Mouse (Mus musculus) neural tube, embryonic 11.5 days (tissue): ENCODE results near the gene Snrnp70. TPM values are rescaled to one million over a fixed set of nuclear protein-coding genes. Genes with fewer than 3 reads are reported as not detected.

Experiments
- ATAC-seq: fragments of 200-750 bp; cut with Nextera tagmentation; 2 replicates; pipeline ENCODE4 v1.8.0; 2017; ENCODE audit warnings: moderate number of reproducible peaks, mild to moderate bottlenecking, moderate TSS enrichment, moderate library complexity; ENCODE audit not compliant: insufficient read depth, low FRiP score, low TSS enrichment
- DNase-seq: peaks from one replicate; pipeline ENCODE4 v3.0.0-alpha.2; 2015; ENCODE audit warnings: low spot score
- H3K27ac ChIP-seq: fragments of 300-500 bp; sonication (generic); 2 replicates; pipeline ENCODE4 v1.5.1; 2014; ENCODE audit warnings: low read depth, mild to moderate bottlenecking, low read length
- H3K27me3 ChIP-seq: fragments of 300-500 bp; sonication (generic); 2 replicates; pipeline ENCODE4 v1.6.1; 2014; ENCODE audit warnings: mild to moderate bottlenecking, low read length, mixed read lengths; ENCODE audit not compliant: control insufficient read depth, insufficient read depth
- H3K36me3 ChIP-seq: fragments of 300-500 bp; sonication (generic); 2 replicates; pipeline ENCODE4 v1.6.1; 2014; ENCODE audit warnings: mild to moderate bottlenecking, low read length, moderate library complexity, mixed read lengths; ENCODE audit not compliant: control insufficient read depth, insufficient read depth
- H3K4me1 ChIP-seq: fragments of 300-500 bp; sonication (generic); 2 replicates; pipeline ENCODE4 v1.6.1; 2014; ENCODE audit warnings: low read length, mixed read lengths; ENCODE audit not compliant: control insufficient read depth, insufficient read depth
- H3K4me2 ChIP-seq: fragments of 300-500 bp; sonication (generic); 2 replicates; pipeline ENCODE4 v1.6.1; 2014; ENCODE audit warnings: low read depth, mild to moderate bottlenecking, moderate library complexity
- H3K4me3 ChIP-seq: fragments of 300-500 bp; sonication (generic); 2 replicates; pipeline ENCODE4 v1.5.1; 2014; ENCODE audit warnings: low read depth, low read length
- H3K9ac ChIP-seq: fragments of 300-500 bp; sonication (generic); 2 replicates; pipeline ENCODE4 v1.6.1; 2014; ENCODE audit warnings: mild to moderate bottlenecking, low read length
- H3K9me3 ChIP-seq: fragments of 300-500 bp; sonication (generic); 2 replicates; pipeline ENCODE4 v1.6.1; 2016; ENCODE audit warnings: low read length; ENCODE audit not compliant: control insufficient read depth
- WGBS: fragments of 180-500 bp; shearing (Covaris S2); extraction: QIAGEN DNeasy Blood & Tissue Kit; methylation state at CpG from one replicate; pipeline ENCODE4 v1.1.7; 2014; 5-methylcytosine and 5-hydroxymethylcytosine counted together
- polyA plus RNA-seq: library from polyadenylated mRNA; unstranded; fragments of >200 nt; fragmentation: Nextera tagmentation; extraction: Ambion mirVana; gene quantifications from 2 replicates; pipeline ENCODE4 v1.2.1, GENCODE M21; 2014

Gene Snrnp70
- polyA plus RNA-seq, 1 experiment from 2014 or later: 66.4 TPM

GRCm38 (mm10) chr7:45331502-45331901, 64.0 kb downstream of the Snrnp70 start:
- Histone ChIP-seq H3K4me3 (no peak overlapping the region), H3K9ac (no peak overlapping the region), H3K36me3 (no peaks in the 10 kb centered on the region; the same call in 1 of the 2 replicates), H3K4me1 (peaks cover 11% of the 10 kb centered on the region), H3K4me2 (no peak overlapping the region), H3K9me3 (no peaks in the 10 kb centered on the region), H3K27ac (no peak overlapping the region), H3K27me3 (no peaks in the 10 kb centered on the region)
- DNase-seq (no peak), ATAC-seq (no peak)
- 83% methylated on average over 6 of the region's 6 CpGs for WGBS

DNA sequence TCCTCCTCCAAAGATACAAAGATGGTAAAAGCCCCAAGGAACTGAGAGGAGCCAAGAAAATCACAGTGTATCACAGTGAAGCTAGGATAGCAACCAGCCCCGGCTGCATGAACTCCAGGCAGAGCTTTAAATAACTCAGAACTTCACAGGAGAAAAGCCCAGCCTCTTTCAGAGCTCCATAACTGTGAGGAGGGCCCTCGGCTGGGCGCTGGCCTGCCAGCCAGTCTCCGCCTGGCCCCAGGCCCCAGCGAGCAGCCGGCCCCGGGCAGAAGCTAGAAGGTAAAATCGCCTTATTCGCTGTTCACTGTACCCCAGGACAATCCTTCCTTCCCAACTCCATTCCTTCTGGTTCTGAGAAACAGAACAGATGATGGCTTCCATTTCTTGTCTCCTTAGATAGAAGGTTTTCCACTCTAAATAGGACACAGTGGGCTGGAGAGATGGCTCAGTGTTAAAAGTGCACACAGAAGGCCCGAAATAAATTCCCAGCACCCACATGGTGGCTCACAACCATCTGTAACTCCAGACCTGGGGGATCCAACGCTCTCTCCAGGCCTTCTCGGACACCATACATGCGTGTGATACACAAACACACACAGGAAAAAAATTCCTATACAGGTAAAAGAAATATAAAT, 66.6 kb downstream of the Snrnp70 start:
- H3K27me3 ChIP-seq: no peaks in the 10 kb centered on the region
- WGBS: 74% methylated on average over 13 of the region's 13 CpGs
- no peak overlapping the region for H3K9ac ChIP-seq
- H3K36me3 ChIP-seq: no peaks in the 10 kb centered on the region; the same call in 1 of the 2 replicates
- H3K4me2 ChIP-seq: no peak overlapping the region
- peaks cover 7% of the 10 kb centered on the region; the same call in 1 of the 2 replicates for H3K4me1 ChIP-seq
- H3K9me3 ChIP-seq: no peaks in the 10 kb centered on the region
- no peak overlapping the region for H3K4me3 ChIP-seq
- DNase-seq (no peak), ATAC-seq (no peak)
- no peak overlapping the region for H3K27ac ChIP-seq

Other genes with a start within 250 kb of the Snrnp70 start
- gene Pih1d1, start 241.4 kb downstream of the Snrnp70 start, polyA plus RNA-seq: 98.4 and 108 TPM in 2 replicates
- gene Aldh16a1, start 241.2 kb downstream of the Snrnp70 start, polyA plus RNA-seq: 34.2 and 37.6 TPM in 2 replicates
- 2.3 and 3.6 TPM in 2 replicates for gene Slc17a7, start 231.8 kb downstream of the Snrnp70 start, polyA plus RNA-seq
- not detected in 2 replicates for gene Gfy, start 216.2 kb downstream of the Snrnp70 start, polyA plus RNA-seq
- gene Pth2, start 214.7 kb downstream of the Snrnp70 start, polyA plus RNA-seq: not detected in 2 replicates
- gene Ccdc155, start 190.8 kb downstream of the Snrnp70 start, polyA plus RNA-seq: 0.27 and 0.47 TPM in 2 replicates
- 3.1 and 5.2 TPM in 2 replicates for gene Dkkl1, start 183.6 kb downstream of the Snrnp70 start, polyA plus RNA-seq
- 247 and 252 TPM in 2 replicates for gene Tead2, start 180.0 kb downstream of the Snrnp70 start, polyA plus RNA-seq
- gene Cd37, start 156.6 kb downstream of the Snrnp70 start, polyA plus RNA-seq: 0.74 and 0.76 TPM in 2 replicates
- gene Slc6a16, start 154.7 kb downstream of the Snrnp70 start, polyA plus RNA-seq: 0.11 TPM in 1 of 2 replicates, not detected in the other
- not detected in 2 replicates for gene Slc6a21, start 118.2 kb downstream of the Snrnp70 start, polyA plus RNA-seq
- 6.5 and 8.6 TPM in 2 replicates for gene Trpm4, start 62.0 kb downstream of the Snrnp70 start, polyA plus RNA-seq
- 0.87 and 1.1 TPM in 2 replicates for gene Hrc, start 60.5 kb downstream of the Snrnp70 start, polyA plus RNA-seq
- gene Ppfia3, start 28.7 kb downstream of the Snrnp70 start, polyA plus RNA-seq: 11.9 and 12.1 TPM in 2 replicates
- gene Lin7b, start 25.2 kb downstream of the Snrnp70 start, polyA plus RNA-seq: 1.6 and 3.4 TPM in 2 replicates
- gene Kcna7, start 9.9 kb upstream of the Snrnp70 start, polyA plus RNA-seq: 0.20 TPM in 1 of 2 replicates, not detected in the other
- gene Ntf5, start 18.0 kb upstream of the Snrnp70 start, polyA plus RNA-seq: 1.2 and 1.6 TPM in 2 replicates
- gene Lhb, start 25.1 kb upstream of the Snrnp70 start, polyA plus RNA-seq: not detected in 2 replicates
- gene Gys1, start 39.1 kb upstream of the Snrnp70 start, polyA plus RNA-seq: 32.8 and 37.2 TPM in 2 replicates
- gene Ruvbl2, start 42.4 kb upstream of the Snrnp70 start, polyA plus RNA-seq: 165 and 172 TPM in 2 replicates
- gene Ftl1, start 64.1 kb upstream of the Snrnp70 start, polyA plus RNA-seq: 5,316 and 5,449 TPM in 2 replicates
- 193 and 206 TPM in 2 replicates for gene Bax, start 71.2 kb upstream of the Snrnp70 start, polyA plus RNA-seq
- 0.26 and 0.57 TPM in 2 replicates for gene Tulp2, start 86.1 kb upstream of the Snrnp70 start, polyA plus RNA-seq
- not detected in 2 replicates for gene Gm45808, start 91.1 kb upstream of the Snrnp70 start, polyA plus RNA-seq
- gene Dhdh, start 93.1 kb upstream of the Snrnp70 start, polyA plus RNA-seq: 2.8 and 2.9 TPM in 2 replicates
- 110 and 113 TPM in 2 replicates for gene Nucb1, start 114.7 kb upstream of the Snrnp70 start, polyA plus RNA-seq
- gene Ppp1r15a, start 130.5 kb upstream of the Snrnp70 start, polyA plus RNA-seq: 16.0 and 17.7 TPM in 2 replicates
- gene Plekha4, start 130.6 kb upstream of the Snrnp70 start, polyA plus RNA-seq: 1.3 and 2.3 TPM in 2 replicates
- 0.78 and 1.1 TPM in 2 replicates for gene Hsd17b14, start 159.2 kb upstream of the Snrnp70 start, polyA plus RNA-seq
- gene Bcat2, start 174.4 kb upstream of the Snrnp70 start, polyA plus RNA-seq: 34.1 and 37.4 TPM in 2 replicates
- not detected in 2 replicates for gene Fgf21, start 219.7 kb upstream of the Snrnp70 start, polyA plus RNA-seq
- gene Fut1, start 221.5 kb upstream of the Snrnp70 start, polyA plus RNA-seq: not detected in 2 replicates
- gene Izumo1, start 226.1 kb upstream of the Snrnp70 start, polyA plus RNA-seq: not detected in 2 replicates
- gene Rasip1, start 231.7 kb upstream of the Snrnp70 start, polyA plus RNA-seq: 5.7 and 7.5 TPM in 2 replicates
- gene Mamstr, start 244.2 kb upstream of the Snrnp70 start, polyA plus RNA-seq: 2.9 and 5.6 TPM in 2 replicates